Mouse (Mus musculus): ENCODE results near the gene Irf1.

DNA sequence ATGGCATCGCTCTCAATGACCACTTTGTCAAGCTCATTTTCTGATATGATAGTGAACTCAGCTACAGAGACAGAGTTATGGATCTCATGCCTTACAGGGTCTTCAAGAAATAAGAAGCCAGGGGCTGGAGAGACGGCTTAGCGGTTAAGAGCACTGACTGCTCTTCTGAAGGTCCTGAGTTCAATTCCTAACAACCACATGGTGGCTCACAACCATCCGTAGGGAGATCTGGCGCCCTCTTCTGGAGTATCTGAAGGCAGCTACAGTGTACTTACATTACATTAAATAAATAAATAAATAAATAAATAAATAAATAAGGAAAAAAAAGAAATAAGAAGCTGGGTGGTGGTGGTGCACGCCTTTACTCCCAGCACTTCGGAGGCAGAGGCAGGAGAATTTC, 36.0 kb upstream of the Irf1 start:
- TF ChIP-seq POLR2A (IDR thresholded peaks at IDR 0.05; ENCODE audit: low read depth, low read length) (no peak), CTCF (conservative IDR thresholded peaks at IDR 0.05; ENCODE audit: insufficient read depth, insufficient read length, low read depth, low read length) (0 out of 2 replicates have a peak, but pooled peaks have one; percentile 2)

Data from kidney, adult 2 months (tissue).